Mouse (Mus musculus): ENCODE results near the gene S1pr4. TPM values are rescaled to one million over a fixed set of nuclear protein-coding genes. Genes with fewer than 3 reads are reported as not detected.
A peak's percentile ranks its signal among the peaks of the same experiment; 100 is the strongest.

S1pr4 gene
- polyA plus RNA-seq, 1 experiment from 2014 or later: 0.31 TPM

GRCm38 (mm10) chr10:81473003-81473451, 26.9 kb downstream of the S1pr4 start:
- Histone ChIP-seq H3K4me3 (ENCODE audit: low read depth, low read length) (0 out of 2 replicates have a peak overlapping the region, but pooled peaks have one; percentile 14), H3K27me3 (ENCODE audit: control insufficient read depth, insufficient read depth, low read length) (peaks cover 25% of the 10 kb centered on the region), H3K27ac (replicated peaks; ENCODE audit: low read depth, low read length) (no peak overlapping the region), H3K9ac (replicated peaks; ENCODE audit: low read length) (no peak overlapping the region), H3K9me3 (replicated peaks; ENCODE audit: control insufficient read depth, low read length) (no peaks in the 10 kb centered on the region), H3K4me1 (ENCODE audit: control insufficient read depth, insufficient read depth, low read length) (no peaks in the 10 kb centered on the region; the same call in 1 of the 2 replicates), H3K36me3 (replicated peaks; ENCODE audit: control insufficient read depth, insufficient read depth, low read depth, low read length) (no peaks in the 10 kb centered on the region), H3K4me2 (ENCODE audit: low read depth, low read length) (peak overlapping the region; percentile 45)
- peak; percentile 61 for DNase-seq (ENCODE audit: low spot score)
- peak; percentile 32; the same call in 1 of the 2 replicates for ATAC-seq (replicated peaks; ENCODE audit: insufficient number of reproducible peaks, low FRiP score, low TSS enrichment, low read depth)
- 1% methylated on average over 20 of the region's 22 CpGs for WGBS

DNA sequence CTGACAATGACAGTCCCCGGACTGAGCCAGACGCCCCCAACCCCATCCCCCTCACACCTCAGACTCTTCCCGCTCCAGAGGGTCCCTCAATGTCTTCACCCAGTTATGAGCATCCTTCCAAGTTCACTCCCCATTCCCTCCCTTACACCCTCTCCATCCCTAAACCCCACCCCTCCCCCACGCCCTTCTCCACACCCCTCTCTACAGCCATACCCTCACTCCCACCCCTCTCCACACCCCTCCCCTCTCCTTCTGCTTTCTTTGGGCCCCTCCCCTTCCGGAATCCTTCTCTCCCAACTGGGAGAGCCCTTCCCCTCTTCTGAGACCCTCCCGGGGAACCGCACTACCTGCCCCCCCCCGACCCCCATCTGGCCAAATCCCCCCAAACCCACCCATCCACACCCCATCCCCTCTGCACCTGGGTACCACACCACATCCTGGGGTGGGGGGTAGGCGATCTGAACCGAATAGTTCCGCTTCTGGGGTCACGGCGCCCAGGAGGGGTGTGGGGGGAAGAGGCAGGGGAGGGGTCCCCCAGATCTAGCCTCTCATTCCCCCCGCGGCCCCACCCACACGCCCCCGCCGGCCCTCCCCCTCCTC, 27.4 kb downstream of the S1pr4 start:
- H3K9ac ChIP-seq (replicated peaks; ENCODE audit: low read length): no peak overlapping the region
- peaks cover 25% of the 10 kb centered on the region for H3K27me3 ChIP-seq (ENCODE audit: control insufficient read depth, insufficient read depth, low read length)
- no peaks in the 10 kb centered on the region for H3K9me3 ChIP-seq (replicated peaks; ENCODE audit: control insufficient read depth, low read length)
- 7% methylated on average over 14 of the region's 18 CpGs for WGBS
- H3K4me3 ChIP-seq (ENCODE audit: low read depth, low read length): 0 out of 2 replicates have a peak overlapping the region, but pooled peaks have one; percentile 14
- H3K36me3 ChIP-seq (replicated peaks; ENCODE audit: control insufficient read depth, insufficient read depth, low read depth, low read length): no peaks in the 10 kb centered on the region
- H3K27ac ChIP-seq (replicated peaks; ENCODE audit: low read depth, low read length): no peak overlapping the region
- ATAC-seq (replicated peaks; ENCODE audit: insufficient number of reproducible peaks, low FRiP score, low TSS enrichment, low read depth) (no peak; the same call in 1 of the 2 replicates), DNase-seq (ENCODE audit: low spot score) (no peak)
- peak overlapping the region; percentile 45; the same call in 1 of the 2 replicates for H3K4me2 ChIP-seq (ENCODE audit: low read depth, low read length)
- no peaks in the 10 kb centered on the region; the same call in 1 of the 2 replicates for H3K4me1 ChIP-seq (ENCODE audit: control insufficient read depth, insufficient read depth, low read length)

GRCm38 (mm10) chr10:81470454-81470853, 29.5 kb downstream of the S1pr4 start:
- H3K4me2 ChIP-seq (ENCODE audit: low read depth, low read length): no peak overlapping the region
- H3K27ac ChIP-seq (replicated peaks; ENCODE audit: low read depth, low read length): no peak overlapping the region
- H3K4me3 ChIP-seq (ENCODE audit: low read depth, low read length): no peak overlapping the region
- no peaks in the 10 kb centered on the region for H3K36me3 ChIP-seq (replicated peaks; ENCODE audit: control insufficient read depth, insufficient read depth, low read depth, low read length)
- no peaks in the 10 kb centered on the region; the same call in 1 of the 2 replicates for H3K4me1 ChIP-seq (ENCODE audit: control insufficient read depth, insufficient read depth, low read length)
- 52% methylated on average over 18 of the region's 18 CpGs for WGBS
- H3K27me3 ChIP-seq (ENCODE audit: control insufficient read depth, insufficient read depth, low read length): peaks cover 27% of the 10 kb centered on the region
- no peak overlapping the region for H3K9ac ChIP-seq (replicated peaks; ENCODE audit: low read length)
- no peaks in the 10 kb centered on the region for H3K9me3 ChIP-seq (replicated peaks; ENCODE audit: control insufficient read depth, low read length)
- ATAC-seq (replicated peaks; ENCODE audit: insufficient number of reproducible peaks, low FRiP score, low TSS enrichment, low read depth) (no peak), DNase-seq (ENCODE audit: low spot score) (no peak)

GRCm38 (mm10) chr10:81469253-81469652, 30.7 kb downstream of the S1pr4 start:
- H3K9me3 ChIP-seq (replicated peaks; ENCODE audit: control insufficient read depth, low read length): no peaks in the 10 kb centered on the region
- 81% methylated on average over 5 of the region's 5 CpGs for WGBS
- ATAC-seq (replicated peaks; ENCODE audit: insufficient number of reproducible peaks, low FRiP score, low TSS enrichment, low read depth) (no peak), DNase-seq (ENCODE audit: low spot score) (no peak)
- H3K27me3 ChIP-seq (ENCODE audit: control insufficient read depth, insufficient read depth, low read length): peaks cover 32% of the 10 kb centered on the region
- no peak overlapping the region for H3K27ac ChIP-seq (replicated peaks; ENCODE audit: low read depth, low read length)
- no peaks in the 10 kb centered on the region for H3K36me3 ChIP-seq (replicated peaks; ENCODE audit: control insufficient read depth, insufficient read depth, low read depth, low read length)
- no peak overlapping the region for H3K9ac ChIP-seq (replicated peaks; ENCODE audit: low read length)
- no peak overlapping the region for H3K4me3 ChIP-seq (ENCODE audit: low read depth, low read length)
- no peak overlapping the region for H3K4me2 ChIP-seq (ENCODE audit: low read depth, low read length)
- H3K4me1 ChIP-seq (ENCODE audit: control insufficient read depth, insufficient read depth, low read length): no peaks in the 10 kb centered on the region; the same call in 1 of the 2 replicates

DNA sequence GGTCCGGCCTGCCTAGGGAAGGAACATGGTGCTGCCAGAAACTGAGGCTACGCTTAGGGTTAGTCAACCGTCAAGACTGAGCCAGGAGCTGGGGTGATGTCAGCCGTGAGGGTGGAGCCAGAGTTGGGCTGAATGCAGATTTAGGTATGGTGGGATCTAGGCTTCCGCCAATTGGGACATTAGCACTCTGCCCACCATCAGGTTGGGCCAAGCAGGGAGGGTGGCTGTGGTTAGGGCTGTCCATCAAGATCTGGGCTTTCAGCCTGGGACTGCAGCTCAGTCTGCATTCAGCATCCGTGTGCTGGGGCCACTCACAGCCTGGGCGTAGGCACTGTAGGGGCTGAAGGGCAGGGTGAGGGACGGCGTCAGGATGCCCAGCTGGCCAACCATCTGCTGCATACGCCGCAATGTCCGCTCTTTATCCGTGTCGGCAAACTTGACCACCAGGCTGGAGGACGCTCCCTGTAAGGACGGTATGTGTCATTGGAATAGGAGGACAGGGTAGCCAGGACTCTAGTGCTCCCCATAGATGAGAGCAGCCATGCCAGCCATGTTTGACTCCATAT, 32.2 kb downstream of the S1pr4 start:
- Histone ChIP-seq H3K4me3 (ENCODE audit: low read depth, low read length) (no peak overlapping the region), H3K9ac (replicated peaks; ENCODE audit: low read length) (no peak overlapping the region), H3K36me3 (replicated peaks; ENCODE audit: control insufficient read depth, insufficient read depth, low read depth, low read length) (no peaks in the 10 kb centered on the region; the same call in 1 of the 2 replicates), H3K4me2 (ENCODE audit: low read depth, low read length) (no peak overlapping the region), H3K27me3 (ENCODE audit: control insufficient read depth, insufficient read depth, low read length) (peaks cover 33% of the 10 kb centered on the region), H3K9me3 (replicated peaks; ENCODE audit: control insufficient read depth, low read length) (no peaks in the 10 kb centered on the region), H3K27ac (replicated peaks; ENCODE audit: low read depth, low read length) (no peak overlapping the region), H3K4me1 (ENCODE audit: control insufficient read depth, insufficient read depth, low read length) (no peaks in the 10 kb centered on the region; the same call in 1 of the 2 replicates)
- ATAC-seq (replicated peaks; ENCODE audit: insufficient number of reproducible peaks, low FRiP score, low TSS enrichment, low read depth) (no peak), DNase-seq (ENCODE audit: low spot score) (no peak)
- WGBS: 87% methylated on average over 16 of the region's 16 CpGs

DNA sequence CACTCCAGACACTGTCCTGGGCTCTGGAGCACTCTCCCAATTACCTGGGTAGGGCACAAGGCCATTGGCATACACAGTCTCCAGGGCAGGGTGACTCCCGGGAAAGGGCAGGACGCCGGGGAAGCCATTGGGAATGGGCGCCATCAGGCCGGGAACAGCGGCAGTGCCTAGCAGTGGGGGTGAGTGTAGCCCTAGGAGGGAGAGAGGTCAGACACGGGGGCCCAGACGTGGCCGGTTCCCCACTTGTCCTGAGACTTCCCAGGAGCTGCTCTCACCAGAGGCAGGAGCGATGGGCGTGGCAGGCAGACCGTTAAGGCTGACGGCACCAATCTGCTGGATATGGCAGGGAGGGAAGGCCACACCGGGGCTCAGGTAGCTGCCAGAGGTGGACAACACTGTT, 33.1 kb downstream of the S1pr4 start:
- DNase-seq (ENCODE audit: low spot score): no peak

GRCm38 (mm10) chr10:81466066-81466465, 33.9 kb downstream of the S1pr4 start:
- H3K27ac ChIP-seq (replicated peaks; ENCODE audit: low read depth, low read length): no peak overlapping the region
- WGBS: 90% methylated on average over 2 of the region's 2 CpGs
- H3K9ac ChIP-seq (replicated peaks; ENCODE audit: low read length): no peak overlapping the region
- no peaks in the 10 kb centered on the region for H3K4me1 ChIP-seq (ENCODE audit: control insufficient read depth, insufficient read depth, low read length)
- DNase-seq (ENCODE audit: low spot score) (no peak), ATAC-seq (replicated peaks; ENCODE audit: insufficient number of reproducible peaks, low FRiP score, low TSS enrichment, low read depth) (no peak)
- no peaks in the 10 kb centered on the region; the same call in 1 of the 2 replicates for H3K36me3 ChIP-seq (replicated peaks; ENCODE audit: control insufficient read depth, insufficient read depth, low read depth, low read length)
- no peak overlapping the region for H3K4me3 ChIP-seq (ENCODE audit: low read depth, low read length)
- no peak overlapping the region for H3K4me2 ChIP-seq (ENCODE audit: low read depth, low read length)
- H3K9me3 ChIP-seq (replicated peaks; ENCODE audit: control insufficient read depth, low read length): no peaks in the 10 kb centered on the region
- peaks cover 44% of the 10 kb centered on the region for H3K27me3 ChIP-seq (ENCODE audit: control insufficient read depth, insufficient read depth, low read length)

More for the DNA sequence above, 33.1 kb downstream of the S1pr4 start:
- Histone ChIP-seq H3K27me3 (ENCODE audit: control insufficient read depth, insufficient read depth, low read length) (peaks cover 37% of the 10 kb centered on the region), H3K9me3 (replicated peaks; ENCODE audit: control insufficient read depth, low read length) (no peaks in the 10 kb centered on the region), H3K4me3 (ENCODE audit: low read depth, low read length) (no peak overlapping the region), H3K36me3 (replicated peaks; ENCODE audit: control insufficient read depth, insufficient read depth, low read depth, low read length) (no peaks in the 10 kb centered on the region; the same call in 1 of the 2 replicates), H3K9ac (replicated peaks; ENCODE audit: low read length) (no peak overlapping the region), H3K27ac (replicated peaks; ENCODE audit: low read depth, low read length) (no peak overlapping the region), H3K4me1 (ENCODE audit: control insufficient read depth, insufficient read depth, low read length) (no peaks in the 10 kb centered on the region), H3K4me2 (ENCODE audit: low read depth, low read length) (no peak overlapping the region)
- WGBS: 71% methylated on average over 14 of the region's 14 CpGs
- ATAC-seq (replicated peaks; ENCODE audit: insufficient number of reproducible peaks, low FRiP score, low TSS enrichment, low read depth): no peak

- 1% methylated on average over 5 of the region's 5 CpGs for WGBS
These were observed 34.7 kb downstream of the S1pr4 start for GRCm38 (mm10) chr10:81465265-81465645.

More at GRCm38 (mm10) chr10:81465265-81465645, 34.7 kb downstream of the S1pr4 start:
- H3K4me2 ChIP-seq (ENCODE audit: low read depth, low read length): no peak overlapping the region; the same call in 1 of the 2 replicates
- H3K36me3 ChIP-seq (replicated peaks; ENCODE audit: control insufficient read depth, insufficient read depth, low read depth, low read length): no peaks in the 10 kb centered on the region; the same call in 1 of the 2 replicates
- no peaks in the 10 kb centered on the region; the same call in 1 of the 2 replicates for H3K4me1 ChIP-seq (ENCODE audit: control insufficient read depth, insufficient read depth, low read length)
- no peak overlapping the region for H3K9ac ChIP-seq (replicated peaks; ENCODE audit: low read length)
- DNase-seq (ENCODE audit: low spot score) (no peak), ATAC-seq (replicated peaks; ENCODE audit: insufficient number of reproducible peaks, low FRiP score, low TSS enrichment, low read depth) (peak; percentile 20; the same call in 1 of the 2 replicates)
- no peaks in the 10 kb centered on the region for H3K9me3 ChIP-seq (replicated peaks; ENCODE audit: control insufficient read depth, low read length)
- H3K27ac ChIP-seq (replicated peaks; ENCODE audit: low read depth, low read length): no peak overlapping the region
- H3K27me3 ChIP-seq (ENCODE audit: control insufficient read depth, insufficient read depth, low read length): peaks cover 52% of the 10 kb centered on the region
- no peak overlapping the region for H3K4me3 ChIP-seq (ENCODE audit: low read depth, low read length)

Measured in embryonic facial prominence, embryonic 11.5 days (tissue).